Mouse (Mus musculus) left cerebral cortex, adult 18-20 months (tissue): ENCODE measurements around the gene Smad3. TPM values are rescaled to one million over a fixed set of nuclear protein-coding genes. Genes with fewer than 3 reads are reported as not detected.

Experiments used
- DNase-seq, 2 experiments: peaks; one replicate each; pipeline ENCODE4 v3.0.0; 2021 to 2022; ENCODE audit warnings: low spot score in 2 of 2, mixed read lengths in 1 of 2
- total RNA-seq, 2 experiments: library from RNA; stranded (reverse); gene quantifications; 2 replicates each; pipeline ENCODE4 v1.2.3; 2021

Gene Smad3
- total RNA-seq, 2 experiments from 2014 or later: 58.2 to 70.2 TPM

GRCm38 (mm10) chr9:63774854-63775483 lies 17.2 kb upstream of the Smad3 start:
- no peak for DNase-seq

- no peak for DNase-seq
Measured at GRCm38 (mm10) chr9:63772452-63772851, 14.7 kb upstream of the Smad3 start.

- DNase-seq: no peak
Measured at GRCm38 (mm10) chr9:63771676-63772075, 13.9 kb upstream of the Smad3 start.

- DNase-seq: no peak
Measured at GRCm38 (mm10) chr9:63761367-63762094, 3.7 kb upstream of the Smad3 start.

GRCm38 (mm10) chr9:63760783-63761182 lies 3.0 kb upstream of the Smad3 start:
- DNase-seq: no peak

GRCm38 (mm10) chr9:63759973-63760722 lies 2.4 kb upstream of the Smad3 start:
- DNase-seq: no peak

GRCm38 (mm10) chr9:63758641-63759391 lies 1.0 kb upstream of the Smad3 start:
- no peak for DNase-seq

GRCm38 (mm10) chr9:63757462-63757772 lies 377 bp downstream of the Smad3 start:
- DNase-seq: no peak

- DNase-seq: peak; percentile 54 to 85
Measured at GRCm38 (mm10) chr9:63756581-63757461, 973 bp downstream of the Smad3 start.

- DNase-seq: no peak
Measured at GRCm38 (mm10) chr9:63755671-63756543, 1.9 kb downstream of the Smad3 start.

GRCm38 (mm10) chr9:63754556-63755510 lies 3.0 kb downstream of the Smad3 start:
- DNase-seq: peak; percentile 52 to 53

GRCm38 (mm10) chr9:63754039-63754438 lies 3.8 kb downstream of the Smad3 start:
- no peak for DNase-seq

GRCm38 (mm10) chr9:63753359-63753758 lies 4.4 kb downstream of the Smad3 start:
- no peak for DNase-seq

GRCm38 (mm10) chr9:63752576-63752975 lies 5.2 kb downstream of the Smad3 start:
- DNase-seq: no peak

GRCm38 (mm10) chr9:63751325-63751724 lies 6.5 kb downstream of the Smad3 start:
- DNase-seq: no peak

- DNase-seq: no peak
Measured at GRCm38 (mm10) chr9:63750360-63750974, 7.3 kb downstream of the Smad3 start.

- no peak for DNase-seq
Measured at GRCm38 (mm10) chr9:63749296-63749915, 8.4 kb downstream of the Smad3 start.
